7 mouse cellular contexts compared by ENCODE assay signal in genomic region chr4:137676057-137676456, GRCm38 (mm10). TPM values are rescaled to one million over a fixed set of nuclear protein-coding genes. Genes with fewer than 3 reads are reported as not detected.
DNase-seq lines count a peak whose midpoint lies in the region.

No protein-coding gene starts in this region.

- DNase-seq in ES-CJ7 (ENCODE audit: low read depth, low spot score) (peak; percentile 54), adipocyte (ENCODE audit: low spot score) (peak; percentile 76)
- peak; percentile 78 for DNase-seq in embryo, embryonic 11 days
- peak; percentile 41 to 51 for DNase-seq in heart, adult 9 months (ENCODE audit: low spot score in 2 of 2)
- peak; percentile 85 to 86 for DNase-seq in layer of hippocampus, postnatal 14 days (ENCODE audit: low spot score in 2 of 2)
- DNase-seq in mesoderm, embryonic 11.5 days (ENCODE audit: low read depth, low spot score): peak; percentile 82
- DNase-seq in right cerebral cortex, postnatal 36 days (ENCODE audit: low spot score in 2 of 2): peak; percentile 67 to 70

RNA-seq across cellular contexts. Expression of gene Rap1gap, which starts 11.5 kb away (rescaled TPM):
- 100 to 1,000 TPM; 242 to 257 TPM for total RNA-seq in layer of hippocampus, postnatal 14 days (2021)

Comparison
In these comparisons a context has a peak if more than half of its experiments do, and no peak if none do; other contexts are left out.
1. Peak in every context shown above with its lines: DNase-seq.